Mouse (Mus musculus) kidney, adult 18-20 months (tissue): ENCODE data around the gene Casp1.

Experiments
- DNase-seq: peaks from one replicate; pipeline ENCODE4 v3.0.0; 2021

Gene Casp1

GRCm38 (mm10) chr9:5298329-5299131 lies at the start of gene Casp1:
TSS of gene Casp1 (plus strand) at chr9:5298517.
- no peak for DNase-seq

- DNase-seq: no peak
Observed at GRCm38 (mm10) chr9:5263951-5264475, 34.3 kb upstream of the Casp1 start.

- DNase-seq: no peak
Observed at GRCm38 (mm10) chr9:5270274-5270673, 28.0 kb upstream of the Casp1 start.

GRCm38 (mm10) chr9:5270884-5271283 lies 27.4 kb upstream of the Casp1 start:
- no peak for DNase-seq

- no peak for DNase-seq
Observed at GRCm38 (mm10) chr9:5271334-5271845, 26.9 kb upstream of the Casp1 start.

GRCm38 (mm10) chr9:5286071-5286470 lies 12.2 kb upstream of the Casp1 start:
- DNase-seq: no peak

DNA sequence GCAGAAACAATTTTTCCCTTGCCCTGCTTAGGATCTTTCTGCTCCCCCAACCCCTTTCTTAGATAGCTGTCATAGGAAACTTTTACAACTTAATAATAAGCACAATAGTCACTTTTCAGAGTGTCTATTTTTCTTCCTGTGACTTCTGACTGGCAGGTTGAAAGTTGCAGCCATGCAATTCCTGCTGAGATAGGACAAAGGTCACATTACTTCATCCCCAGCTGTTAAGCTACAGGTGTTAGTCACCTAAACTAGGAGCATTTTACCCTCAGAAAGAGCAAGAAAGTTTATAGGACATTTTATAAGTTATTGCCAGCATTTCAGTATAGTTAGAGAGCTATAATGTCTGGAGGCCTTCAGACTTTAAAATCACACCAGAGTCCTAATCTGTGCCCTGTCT lies 11.7 kb upstream of the Casp1 start:
- no peak for DNase-seq

DNA sequence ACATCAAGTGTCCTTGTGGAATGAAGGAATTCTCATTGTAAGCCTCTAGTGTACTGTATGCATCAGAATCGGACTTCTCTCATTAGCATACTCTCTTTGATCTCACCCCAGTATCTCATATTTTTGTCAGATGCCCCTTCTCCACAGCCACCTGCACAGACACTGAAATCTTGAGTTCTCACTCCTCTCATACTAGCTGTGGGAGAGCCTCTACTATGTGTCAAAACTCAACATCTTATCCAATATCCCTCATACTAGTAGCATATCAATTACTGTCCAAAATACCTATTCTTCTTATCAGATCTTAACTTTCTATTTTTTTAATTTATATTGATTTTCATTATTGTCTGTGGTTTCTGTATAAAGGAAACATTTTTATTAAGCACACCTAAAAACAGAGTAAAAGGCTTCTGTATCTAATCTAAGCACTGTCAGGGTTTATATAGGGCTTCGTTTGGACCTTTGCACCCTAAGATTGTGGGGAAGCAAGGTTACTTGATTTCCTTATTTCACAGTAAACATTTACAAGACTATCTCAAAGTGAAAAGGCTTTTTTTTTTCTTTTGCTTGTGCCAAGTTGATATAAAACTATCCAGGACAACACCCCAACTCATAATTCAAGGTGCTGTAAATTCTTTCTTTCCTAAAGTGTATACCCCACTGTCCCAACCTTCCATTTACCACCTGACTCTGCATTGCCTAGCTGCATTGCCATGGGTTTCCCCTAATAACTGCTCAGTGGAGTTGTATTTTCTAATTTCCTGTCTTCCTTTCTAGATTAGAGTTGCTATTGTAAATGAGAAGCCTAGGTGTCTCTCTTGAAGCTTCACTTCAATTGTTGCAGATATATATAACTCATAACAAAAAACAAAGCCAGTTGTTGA lies 1.7 kb upstream of the Casp1 start:
- DNase-seq: no peak

DNA sequence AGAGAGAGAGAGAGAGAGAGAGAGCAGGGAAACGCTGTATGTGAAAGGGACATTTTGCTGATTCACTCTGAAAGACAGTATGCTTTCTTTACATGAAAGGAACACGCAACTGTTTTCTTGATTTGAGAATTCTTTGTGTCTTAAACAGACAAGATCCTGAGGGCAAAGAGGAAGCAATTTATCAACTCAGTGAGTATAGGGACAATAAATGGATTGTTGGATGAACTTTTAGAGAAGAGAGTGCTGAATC lies 740 bp downstream of the Casp1 start:
- DNase-seq: no peak

DNA sequence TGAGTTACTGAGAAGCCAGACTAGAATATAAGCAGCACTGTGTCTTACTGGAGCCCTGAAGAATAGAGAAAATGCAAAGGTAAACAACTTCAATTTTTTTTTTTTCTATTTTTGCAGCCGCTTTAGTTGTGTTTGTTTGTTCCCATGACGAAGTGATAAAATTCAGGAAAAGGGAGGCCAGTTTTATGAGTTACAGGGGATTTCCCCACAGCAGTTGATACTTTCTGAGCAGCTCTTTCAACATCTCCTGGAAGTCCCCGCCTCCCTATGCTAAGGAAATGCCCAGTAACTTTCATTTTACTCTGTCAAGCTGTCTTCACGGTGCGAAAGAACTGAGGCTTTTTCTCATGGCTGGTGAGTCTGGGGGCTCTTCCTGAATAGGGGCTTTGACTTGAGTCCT lies 10.2 kb downstream of the Casp1 start, which contains the start of gene Casp4:
Casp4 (plus strand) TSS at position 268 of the 400 bp plus-strand sequence.
- peak; percentile 6 for DNase-seq

DNA sequence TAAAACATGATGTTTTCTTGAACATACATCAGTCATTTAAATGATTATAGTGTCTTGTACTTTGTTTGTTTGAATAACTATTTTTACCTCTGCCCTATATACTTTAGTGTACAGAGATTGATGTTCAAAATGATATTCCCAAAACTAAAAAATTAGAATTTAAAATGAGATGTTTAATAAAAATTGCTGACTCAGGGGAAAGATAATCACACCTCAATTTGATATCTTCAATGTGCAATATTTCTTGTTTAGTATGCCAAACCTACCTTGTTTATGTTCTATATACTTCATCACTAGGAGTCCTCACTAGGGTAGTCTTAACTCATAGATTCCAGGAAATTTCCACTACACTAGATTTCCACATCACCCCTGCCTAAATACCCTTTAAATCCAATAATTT lies 11.8 kb downstream of the Casp1 start:
- no peak for DNase-seq

DNA sequence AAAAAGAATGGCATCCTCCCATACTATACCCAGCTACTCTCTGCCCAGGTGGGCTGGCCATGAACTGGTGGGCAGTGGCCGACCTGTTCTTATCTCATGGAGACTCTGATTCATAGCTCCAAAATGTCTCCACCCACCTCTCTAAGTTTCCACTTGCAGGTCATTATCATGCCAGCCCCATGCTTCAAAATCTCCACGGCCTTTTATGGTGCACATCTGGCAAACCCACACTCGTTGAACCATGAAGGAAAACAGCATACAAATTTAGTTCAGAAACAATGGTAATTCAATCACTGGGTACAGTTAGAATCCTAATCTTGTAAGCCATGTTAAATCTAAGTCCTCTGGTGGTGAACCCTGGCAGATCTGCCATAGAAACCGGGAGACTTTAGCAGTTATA lies 13.1 kb downstream of the Casp1 start:
- DNase-seq: no peak

- no peak for DNase-seq
Observed at GRCm38 (mm10) chr9:5328204-5328603, 29.9 kb downstream of the Casp1 start.

GRCm38 (mm10) chr9:5332441-5332840 lies 34.1 kb downstream of the Casp1 start:
- no peak for DNase-seq

GRCm38 (mm10) chr9:5333422-5333821 lies 35.1 kb downstream of the Casp1 start:
- no peak for DNase-seq

DNA sequence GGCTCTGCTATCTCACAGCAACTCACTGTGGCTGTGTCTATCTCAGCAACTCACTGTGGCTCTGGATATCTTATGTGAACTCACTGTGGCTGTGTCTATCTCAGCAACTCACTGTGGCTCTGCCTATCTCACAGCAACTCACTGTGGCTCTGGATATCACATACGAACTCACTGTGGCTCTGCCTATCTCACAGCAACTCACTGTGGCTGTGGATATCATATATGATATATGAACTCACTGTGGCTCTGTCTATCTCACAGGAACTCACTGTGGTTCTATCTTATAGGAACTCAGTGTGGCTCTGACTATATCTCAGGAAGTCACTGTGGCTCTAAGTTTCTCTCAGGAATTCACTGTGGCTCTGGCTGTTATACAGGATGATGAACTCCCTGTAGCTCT lies 44.8 kb downstream of the Casp1 start:
- DNase-seq: no peak

- no peak for DNase-seq
Observed at GRCm38 (mm10) chr9:5344090-5344489, 45.8 kb downstream of the Casp1 start.

DNA sequence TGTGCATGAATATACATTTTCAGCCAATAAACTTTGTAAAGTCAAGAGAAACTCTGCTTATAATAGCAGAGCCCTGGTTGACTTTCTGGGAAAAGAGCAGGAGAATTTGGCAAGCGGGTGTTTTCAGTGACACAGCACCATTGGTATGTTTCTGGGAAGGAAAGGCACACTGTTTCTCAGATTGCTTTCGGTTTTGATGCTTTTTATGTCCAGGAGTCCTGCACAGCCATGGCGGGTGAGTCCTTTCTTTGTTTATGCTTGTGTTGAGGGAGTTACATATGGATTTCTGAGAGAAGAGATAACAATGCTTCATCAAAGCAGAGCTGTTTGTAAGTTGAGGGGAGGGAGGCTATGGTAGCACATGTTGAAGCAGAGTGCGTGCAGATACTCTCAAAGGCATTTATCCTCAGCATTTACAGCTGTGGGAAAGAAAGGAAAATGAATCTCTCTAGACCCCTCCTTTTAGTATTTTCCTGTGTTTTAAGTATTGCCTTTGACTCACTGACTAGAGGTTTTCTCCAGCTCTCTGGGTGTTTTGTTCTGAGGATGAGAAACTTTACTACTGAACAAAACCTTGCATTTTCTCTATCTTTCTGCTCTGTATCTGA lies 47.1 kb downstream of the Casp1 start, which contains the start of gene Casp12:
Casp12 (plus strand) TSS at position 140 of the 608 bp plus-strand sequence.
- DNase-seq: peak; percentile 2

GRCm38 (mm10) chr9:5347381-5347780 lies 49.1 kb downstream of the Casp1 start:
- no peak for DNase-seq

GRCm38 (mm10) chr9:5353673-5354072 lies 55.4 kb downstream of the Casp1 start:
- DNase-seq: no peak

GRCm38 (mm10) chr9:5356801-5357200 lies 58.5 kb downstream of the Casp1 start:
- DNase-seq: no peak
